Mouse (Mus musculus): ENCODE measurements around the gene 4930415O20Rik. TPM values are rescaled to one million over a fixed set of nuclear protein-coding genes. Genes with fewer than 3 reads are reported as not detected.

The 4930415O20Rik gene
- polyA plus RNA-seq (2014; fragmentation: Illumina TruSeq; extraction: RNeasy Lipid Tissue Mini Kit (QIAGEN cat#74804); ENCODE audit: low read depth, low replicate concordance) = not detected

DNA sequence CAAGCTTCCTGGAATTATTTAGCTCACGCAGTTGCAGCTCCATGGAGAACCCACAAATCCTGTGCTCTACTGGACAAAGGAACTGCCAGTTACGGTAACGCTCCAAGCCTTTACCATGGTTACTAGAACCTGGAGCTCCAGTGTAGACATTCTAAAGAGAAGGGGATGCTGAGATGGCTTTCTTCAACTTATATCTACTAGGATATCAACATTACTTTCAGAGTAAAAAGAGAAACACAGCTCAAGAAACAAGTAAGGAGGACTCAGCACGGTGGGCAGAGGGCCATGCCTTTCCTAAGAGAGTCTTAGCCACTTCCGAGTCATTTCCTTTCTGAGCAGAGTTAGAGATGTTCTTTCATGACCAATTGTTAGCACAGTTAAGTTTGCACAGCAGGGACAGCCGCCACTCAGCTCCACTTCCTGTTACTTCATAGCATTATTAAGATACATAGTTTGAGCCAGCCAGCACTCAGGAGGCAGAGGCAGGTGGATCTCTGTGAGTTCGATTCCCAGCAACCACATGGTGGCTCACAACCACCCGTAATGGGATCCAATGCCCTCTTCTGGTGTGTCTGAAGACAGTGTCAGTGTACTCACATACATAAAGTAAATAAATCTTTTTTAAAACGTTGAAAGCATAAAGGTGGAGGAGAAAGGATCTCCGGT, at the start of gene 4930415O20Rik, which contains the start of gene Ccnt1:
4930415O20Rik (plus strand) TSS at position 132 of the 666 bp plus-strand sequence.
Ccnt1 (minus strand) TSS at position 51 of the 666 bp plus-strand sequence.

DNA sequence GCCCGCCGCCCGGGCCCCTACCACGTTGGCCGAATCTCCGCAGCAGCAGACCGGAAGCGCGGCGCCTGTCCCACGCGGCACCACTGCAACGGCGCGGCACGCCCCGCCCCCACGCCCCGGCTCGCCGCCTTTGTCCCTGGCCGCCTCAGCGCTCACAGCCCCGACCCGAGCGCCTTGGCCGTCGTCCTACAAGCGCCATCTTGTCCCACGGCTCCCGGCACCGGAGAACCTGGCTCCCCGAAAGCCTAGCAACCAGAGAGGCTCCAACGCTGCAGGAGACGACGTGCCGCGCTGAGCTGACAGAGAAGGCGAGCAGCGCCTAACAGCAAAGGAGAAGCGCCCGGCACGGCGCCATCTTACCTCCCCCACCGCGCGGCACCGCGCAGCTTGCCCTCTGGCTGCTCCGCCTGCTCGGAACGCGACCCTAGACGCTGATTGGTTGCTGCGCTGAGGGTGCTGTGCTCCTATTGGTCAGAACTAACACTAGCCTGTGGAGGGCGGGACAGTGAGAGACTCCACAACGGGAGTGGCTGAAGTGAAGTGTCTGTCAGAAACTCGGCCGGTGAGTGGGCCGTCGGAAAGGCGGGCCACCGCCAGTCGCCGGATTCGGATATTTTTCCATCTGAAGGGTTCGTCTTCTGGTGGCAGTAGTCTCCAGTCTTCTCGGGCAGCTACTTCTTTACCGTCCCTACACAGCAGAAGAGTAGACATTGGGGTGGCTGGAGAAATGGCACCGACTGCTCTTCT, 36.8 kb upstream of the 4930415O20Rik start, which contains the start of gene Kansl2:
Kansl2 (minus strand) TSS at position 384 of the 747 bp plus-strand sequence.

DNA sequence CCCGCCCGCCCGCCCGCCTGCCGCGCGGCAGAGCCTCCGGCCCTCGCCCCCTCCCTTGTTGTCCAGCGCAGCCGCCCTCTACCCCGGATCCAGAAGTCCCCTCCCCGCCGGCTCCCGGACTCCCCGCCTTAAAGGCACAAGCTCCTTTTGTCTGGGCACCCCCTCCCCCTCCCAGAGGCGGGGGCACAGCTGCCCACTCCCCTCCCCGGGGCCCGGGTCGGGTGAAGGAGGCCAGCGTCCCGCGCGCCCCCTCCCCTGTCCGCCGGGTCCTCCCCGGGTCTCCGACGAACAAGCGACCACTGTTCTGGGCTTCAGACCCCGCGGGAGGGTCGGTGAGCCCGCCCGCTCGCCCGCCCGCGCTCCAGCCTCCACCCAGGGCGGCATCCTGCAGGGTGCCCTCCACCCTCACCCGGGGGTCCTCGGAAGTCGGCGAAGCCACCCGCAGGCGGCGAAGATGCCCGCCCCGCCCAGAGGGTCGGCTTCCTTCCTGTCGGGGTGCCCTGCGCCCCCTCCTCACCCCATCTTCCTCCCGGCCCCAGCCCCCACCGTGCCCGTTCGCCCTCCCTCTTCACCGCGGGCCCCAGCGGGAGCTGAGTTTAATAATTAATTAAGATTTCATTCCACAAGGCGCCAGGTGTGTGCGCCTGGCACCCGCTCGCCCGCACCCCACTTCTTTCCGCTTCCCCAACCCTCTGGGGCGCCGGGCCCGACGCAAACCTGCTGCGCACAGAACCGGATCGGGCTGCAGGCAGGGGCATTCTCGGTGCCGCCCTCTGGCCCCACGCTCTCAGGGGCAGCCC, 38.7 kb downstream of the 4930415O20Rik start, which contains the start of gene Adcy6:
Adcy6 (minus strand) TSS at position 746 of the 800 bp plus-strand sequence.

DNA sequence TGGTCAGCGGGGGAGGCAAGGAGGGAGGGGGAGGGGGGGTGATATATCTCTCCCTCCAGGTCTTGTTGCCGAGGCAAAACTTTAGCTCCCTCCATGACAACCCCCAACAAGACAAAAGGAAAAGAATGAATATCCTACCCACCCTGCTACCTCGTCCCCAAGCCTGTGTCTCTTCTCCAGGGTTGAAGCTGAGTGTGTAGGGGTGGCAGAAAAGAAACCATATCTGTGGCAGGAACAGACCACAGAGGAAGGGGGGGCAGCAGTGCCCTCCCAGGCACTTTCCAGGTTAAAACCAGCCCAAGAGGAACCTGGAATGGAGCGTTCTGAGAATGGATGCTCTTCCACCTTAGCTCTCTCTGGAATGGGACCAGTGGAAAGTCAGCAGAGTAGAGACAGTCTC, 59.7 kb downstream of the 4930415O20Rik start, which contains the start of gene Cacnb3:
Cacnb3 (plus strand) TSS at position 301 of the 400 bp plus-strand sequence.

Other genes starting within 250 kb of the 4930415O20Rik start
- not detected for gene Olfr284, start 230.0 kb upstream of the 4930415O20Rik start, polyA plus RNA-seq (2014; fragmentation: Illumina TruSeq; extraction: RNeasy Lipid Tissue Mini Kit (QIAGEN cat#74804); ENCODE audit: low read depth, low replicate concordance)
- not detected for gene Olfr283, start 190.1 kb upstream of the 4930415O20Rik start, polyA plus RNA-seq (2014; fragmentation: Illumina TruSeq; extraction: RNeasy Lipid Tissue Mini Kit (QIAGEN cat#74804); ENCODE audit: low read depth, low replicate concordance)
- not detected for gene Olfr282, start 139.8 kb upstream of the 4930415O20Rik start, polyA plus RNA-seq (2014; fragmentation: Illumina TruSeq; extraction: RNeasy Lipid Tissue Mini Kit (QIAGEN cat#74804); ENCODE audit: low read depth, low replicate concordance)
- gene Olfr281, start 118.4 kb upstream of the 4930415O20Rik start, polyA plus RNA-seq (2014; fragmentation: Illumina TruSeq; extraction: RNeasy Lipid Tissue Mini Kit (QIAGEN cat#74804); ENCODE audit: low read depth, low replicate concordance) = not detected
- gene OR5BS1P, start 101.1 kb upstream of the 4930415O20Rik start, polyA plus RNA-seq (2014; fragmentation: Illumina TruSeq; extraction: RNeasy Lipid Tissue Mini Kit (QIAGEN cat#74804); ENCODE audit: low read depth, low replicate concordance) = not detected
- gene Lalba, start 88.3 kb upstream of the 4930415O20Rik start, polyA plus RNA-seq (2014; fragmentation: Illumina TruSeq; extraction: RNeasy Lipid Tissue Mini Kit (QIAGEN cat#74804); ENCODE audit: low read depth, low replicate concordance) = not detected
- gene Olfr279, start 78.6 kb upstream of the 4930415O20Rik start, polyA plus RNA-seq (2014; fragmentation: Illumina TruSeq; extraction: RNeasy Lipid Tissue Mini Kit (QIAGEN cat#74804); ENCODE audit: low read depth, low replicate concordance) = not detected
- gene Kansl2, start 36.7 kb upstream of the 4930415O20Rik start, polyA plus RNA-seq (2014; fragmentation: Illumina TruSeq; extraction: RNeasy Lipid Tissue Mini Kit (QIAGEN cat#74804); ENCODE audit: low read depth, low replicate concordance) = 63.5 TPM
- 17.2 TPM for gene Ccnt1, start 81 bp upstream of the 4930415O20Rik start, polyA plus RNA-seq (2014; fragmentation: Illumina TruSeq; extraction: RNeasy Lipid Tissue Mini Kit (QIAGEN cat#74804); ENCODE audit: low read depth, low replicate concordance)
- gene Adcy6, start 39.1 kb downstream of the 4930415O20Rik start, polyA plus RNA-seq (2014; fragmentation: Illumina TruSeq; extraction: RNeasy Lipid Tissue Mini Kit (QIAGEN cat#74804); ENCODE audit: low read depth, low replicate concordance) = 171 TPM
- gene Cacnb3, start 59.8 kb downstream of the 4930415O20Rik start, polyA plus RNA-seq (2014; fragmentation: Illumina TruSeq; extraction: RNeasy Lipid Tissue Mini Kit (QIAGEN cat#74804); ENCODE audit: low read depth, low replicate concordance) = 4.8 TPM
- gene Ddx23, start 91.9 kb downstream of the 4930415O20Rik start, polyA plus RNA-seq (2014; fragmentation: Illumina TruSeq; extraction: RNeasy Lipid Tissue Mini Kit (QIAGEN cat#74804); ENCODE audit: low read depth, low replicate concordance) = 46.9 TPM
- gene Rnd1, start 106.5 kb downstream of the 4930415O20Rik start, polyA plus RNA-seq (2014; fragmentation: Illumina TruSeq; extraction: RNeasy Lipid Tissue Mini Kit (QIAGEN cat#74804); ENCODE audit: low read depth, low replicate concordance) = 2.2 TPM
- gene Ccdc65, start 137.2 kb downstream of the 4930415O20Rik start, polyA plus RNA-seq (2014; fragmentation: Illumina TruSeq; extraction: RNeasy Lipid Tissue Mini Kit (QIAGEN cat#74804); ENCODE audit: low read depth, low replicate concordance) = 1.0 TPM
- 4.5 TPM for gene Fkbp11, start 157.2 kb downstream of the 4930415O20Rik start, polyA plus RNA-seq (2014; fragmentation: Illumina TruSeq; extraction: RNeasy Lipid Tissue Mini Kit (QIAGEN cat#74804); ENCODE audit: low read depth, low replicate concordance)
- gene Arf3, start 192.2 kb downstream of the 4930415O20Rik start, polyA plus RNA-seq (2014; fragmentation: Illumina TruSeq; extraction: RNeasy Lipid Tissue Mini Kit (QIAGEN cat#74804); ENCODE audit: low read depth, low replicate concordance) = 16.7 TPM
- gene Wnt10b, start 207.1 kb downstream of the 4930415O20Rik start, polyA plus RNA-seq (2014; fragmentation: Illumina TruSeq; extraction: RNeasy Lipid Tissue Mini Kit (QIAGEN cat#74804); ENCODE audit: low read depth, low replicate concordance) = 0.26 TPM
- gene Wnt1, start 218.9 kb downstream of the 4930415O20Rik start, polyA plus RNA-seq (2014; fragmentation: Illumina TruSeq; extraction: RNeasy Lipid Tissue Mini Kit (QIAGEN cat#74804); ENCODE audit: low read depth, low replicate concordance) = not detected
- gene Ddn, start 238.5 kb downstream of the 4930415O20Rik start, polyA plus RNA-seq (2014; fragmentation: Illumina TruSeq; extraction: RNeasy Lipid Tissue Mini Kit (QIAGEN cat#74804); ENCODE audit: low read depth, low replicate concordance) = 0.24 TPM

All from heart, adult 10 weeks (tissue).